Mouse (Mus musculus) CD4-positive, CD25-positive, alpha-beta regulatory T cell, adult 2 months (primary cell): Measurements from ENCODE around the gene Scd4.
"Not testable (repeated sequence)": the region's sequence is repeated elsewhere in the genome, so short reads cannot be mapped to it uniquely, and the experiment has no call there.

Source experiments
- DNase-seq: peaks from one replicate; pipeline ENCODE4 v3.0.0-alpha.2; 2012; ENCODE audit warnings: low read depth, low spot score

Gene Scd4

DNA sequence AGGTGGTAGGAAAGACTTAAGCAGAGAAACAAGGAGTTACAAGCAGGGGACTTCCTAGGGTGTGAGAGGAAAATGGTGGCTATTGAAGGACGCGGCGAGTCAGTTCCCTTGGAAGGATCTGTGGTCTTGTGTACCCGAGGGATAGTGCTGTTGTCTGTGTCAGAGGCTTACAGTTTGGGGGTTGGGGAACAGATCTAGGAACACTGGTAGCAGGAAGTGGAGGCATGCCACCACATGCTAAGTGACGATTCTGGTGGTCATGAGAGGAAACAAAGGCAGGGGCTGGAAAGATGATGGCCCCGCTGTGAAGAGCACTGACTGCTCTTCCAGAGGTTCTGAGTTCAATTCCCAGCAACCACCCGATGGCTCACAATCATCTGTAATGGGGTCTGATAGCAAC, 32.4 kb upstream of the Scd4 start:
- no peak for DNase-seq

DNA sequence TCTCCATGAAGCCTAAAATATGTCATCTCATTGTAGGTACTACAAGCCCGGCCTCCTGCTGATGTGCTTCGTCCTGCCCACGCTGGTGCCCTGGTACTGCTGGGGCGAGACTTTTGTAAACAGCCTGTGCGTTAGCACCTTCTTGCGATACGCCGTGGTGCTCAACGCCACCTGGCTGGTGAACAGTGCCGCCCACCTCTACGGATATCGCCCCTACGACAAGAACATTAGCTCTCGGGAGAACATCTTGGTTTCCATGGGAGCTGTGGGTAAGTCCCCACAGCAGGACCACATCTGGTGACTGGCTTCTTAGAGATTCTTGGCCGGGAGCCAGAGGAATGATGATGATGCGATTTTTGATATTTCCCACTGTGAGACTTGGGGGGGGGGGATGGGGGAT, 31.7 kb upstream of the Scd4 start:
- DNase-seq, result peak; percentile 41

DNA sequence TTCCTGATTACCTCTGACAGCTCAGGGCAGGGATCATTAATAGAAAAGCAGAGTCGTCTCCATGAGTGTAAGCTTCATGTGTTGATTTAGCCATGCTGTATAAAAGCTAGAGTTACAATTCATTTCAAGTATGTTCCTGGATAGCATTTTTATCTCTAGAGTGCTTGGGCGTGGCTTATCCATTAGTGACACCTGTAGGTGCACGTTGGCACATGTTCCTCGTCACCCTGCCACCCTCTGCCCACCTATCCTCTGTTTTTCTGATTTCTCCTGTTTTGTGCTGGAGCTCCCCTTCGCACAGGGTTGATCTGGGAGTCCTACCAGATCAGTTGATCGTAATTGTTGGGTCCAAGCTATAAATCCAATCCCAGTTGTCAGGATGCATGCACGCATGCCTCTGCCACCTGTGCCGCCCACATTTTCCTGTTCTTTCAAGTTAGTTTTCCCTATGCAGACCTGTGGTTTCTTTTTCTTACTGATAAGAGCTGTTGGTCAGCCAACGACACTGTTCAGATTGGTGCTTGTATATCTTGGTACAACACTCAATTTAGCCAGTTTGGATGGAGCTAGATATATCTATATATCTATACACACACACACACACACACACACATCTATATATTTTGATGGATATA, 31.1 kb upstream of the Scd4 start:
- no peak for DNase-seq

DNA sequence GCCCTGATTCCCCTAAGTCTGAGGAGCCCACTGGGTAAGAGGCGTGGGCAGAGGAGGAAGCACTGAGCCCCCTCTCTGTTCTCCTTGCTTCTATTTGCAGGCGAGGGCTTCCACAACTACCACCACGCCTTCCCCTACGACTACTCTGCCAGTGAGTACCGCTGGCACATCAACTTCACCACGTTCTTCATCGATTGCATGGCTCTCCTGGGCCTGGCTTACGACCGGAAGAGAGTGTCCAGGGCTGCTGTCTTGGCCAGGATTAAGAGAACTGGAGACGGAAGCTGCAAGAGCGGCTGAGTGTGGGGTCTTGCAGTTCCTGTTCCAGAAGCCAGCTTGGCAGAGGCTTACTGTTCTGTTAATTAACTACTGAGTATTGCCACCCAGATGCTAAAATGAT, 30.0 kb upstream of the Scd4 start:
- DNase-seq, result no peak

DNA sequence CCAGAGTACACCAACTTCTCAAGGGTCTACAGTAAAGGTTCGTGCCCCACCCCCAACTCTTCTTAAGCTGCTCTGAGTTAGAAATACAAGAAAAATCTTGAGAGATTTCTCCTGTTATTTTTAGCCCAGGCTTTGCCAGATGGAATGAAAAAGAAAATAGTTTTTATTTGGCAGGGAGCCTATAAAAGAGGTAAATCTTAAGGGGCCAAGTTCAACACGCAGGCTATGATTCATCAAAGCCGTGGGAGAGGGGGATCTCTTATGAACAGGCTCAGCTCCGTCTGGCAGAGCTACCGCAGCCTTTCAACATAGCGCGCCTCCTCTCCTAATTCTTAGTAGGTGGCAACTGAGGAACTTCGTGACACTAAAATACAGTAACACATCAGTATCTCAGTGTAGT, 29.4 kb upstream of the Scd4 start:
- DNase-seq, result no peak

DNA sequence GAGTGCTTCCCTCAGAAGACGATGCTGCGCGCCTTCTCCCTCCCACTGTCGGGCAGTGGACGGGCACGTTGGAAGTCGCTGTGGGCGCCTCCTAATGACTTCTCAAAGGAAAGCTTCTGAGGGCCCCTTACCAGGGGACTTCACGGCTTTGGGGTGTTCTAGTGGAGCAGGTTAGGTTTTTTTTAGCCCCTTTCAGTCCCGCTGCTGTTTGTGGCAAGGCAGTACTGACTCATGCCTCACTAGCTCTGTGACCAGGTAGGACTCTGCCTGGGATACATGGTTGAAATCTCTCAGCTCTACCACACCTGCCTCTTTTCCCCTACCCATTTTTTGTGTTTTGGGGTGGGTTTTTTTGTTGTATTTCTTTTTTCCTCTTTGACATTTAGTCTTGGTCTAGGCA, 28.5 kb upstream of the Scd4 start:
- no peak for DNase-seq

DNA sequence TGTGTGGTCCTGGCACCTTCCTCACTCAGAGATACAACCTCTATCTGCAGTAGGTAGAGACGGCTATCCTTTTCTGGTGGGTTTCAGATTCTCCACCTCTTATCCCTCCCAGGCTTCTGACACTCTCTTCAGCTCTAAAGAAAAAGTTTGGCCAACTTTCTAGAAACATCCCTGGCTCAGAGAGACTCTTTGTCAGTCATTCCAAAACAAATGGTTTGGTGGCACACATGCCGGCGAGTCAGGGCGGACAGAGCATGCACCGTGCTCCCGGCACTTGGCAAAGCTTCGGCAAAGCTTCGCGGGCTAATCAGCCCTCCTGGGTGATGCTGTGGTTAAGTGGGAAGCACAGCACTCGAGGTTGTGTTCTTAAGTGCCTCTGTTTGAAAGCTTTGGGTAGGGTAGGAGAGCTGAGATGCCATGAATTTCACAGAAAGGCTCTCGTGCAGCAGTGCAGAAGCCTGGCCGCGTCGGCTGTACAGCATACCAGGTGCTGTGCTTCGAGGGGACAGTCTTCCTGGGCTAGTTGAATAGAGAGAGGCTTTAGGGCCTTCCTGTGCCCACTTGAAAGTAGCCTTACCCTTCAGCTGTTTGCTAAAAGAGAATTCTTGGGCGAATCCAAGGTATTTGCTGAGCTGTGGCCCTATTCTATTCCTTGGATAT, 27.9 kb upstream of the Scd4 start:
- no peak for DNase-seq

DNA sequence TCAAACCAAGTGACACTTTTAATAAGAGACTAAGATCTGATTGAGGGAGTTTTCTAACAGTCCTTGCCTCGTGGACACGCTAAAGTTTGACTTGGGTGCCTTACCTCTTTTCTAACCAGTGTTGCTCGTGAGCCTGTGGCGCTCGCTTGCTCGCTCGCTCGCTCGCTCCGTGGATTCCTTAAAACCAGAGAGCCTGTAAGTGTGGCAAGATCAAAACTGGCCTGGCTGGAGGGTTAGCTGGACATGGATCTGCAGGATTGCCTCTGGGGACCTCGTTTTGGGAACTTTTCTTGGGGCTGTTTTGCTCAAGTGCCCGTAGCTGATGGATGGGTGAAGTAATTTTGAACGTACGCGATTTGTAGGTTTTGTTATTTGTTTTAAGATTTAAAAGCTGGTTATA, 27.2 kb upstream of the Scd4 start:
- no peak for DNase-seq

DNA sequence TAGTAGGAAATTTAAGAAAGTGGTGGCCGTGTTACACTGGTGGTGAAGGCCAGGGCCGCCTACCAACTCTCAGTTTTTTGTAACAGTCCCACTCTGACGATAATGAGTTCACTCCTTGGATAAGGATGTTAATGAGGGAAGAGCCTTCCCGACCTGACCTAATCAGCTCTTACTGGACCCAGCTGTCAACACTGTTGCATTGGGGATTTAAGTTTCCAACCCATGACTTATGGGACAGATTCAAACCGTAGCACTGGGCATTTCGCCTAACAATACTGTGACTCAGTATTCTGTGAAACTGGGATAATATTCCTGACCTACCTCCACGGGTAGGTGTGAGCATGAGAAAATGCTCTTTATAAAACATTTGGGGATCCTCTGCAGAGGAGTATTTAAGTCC, 26.7 kb upstream of the Scd4 start:
- no peak for DNase-seq

DNA sequence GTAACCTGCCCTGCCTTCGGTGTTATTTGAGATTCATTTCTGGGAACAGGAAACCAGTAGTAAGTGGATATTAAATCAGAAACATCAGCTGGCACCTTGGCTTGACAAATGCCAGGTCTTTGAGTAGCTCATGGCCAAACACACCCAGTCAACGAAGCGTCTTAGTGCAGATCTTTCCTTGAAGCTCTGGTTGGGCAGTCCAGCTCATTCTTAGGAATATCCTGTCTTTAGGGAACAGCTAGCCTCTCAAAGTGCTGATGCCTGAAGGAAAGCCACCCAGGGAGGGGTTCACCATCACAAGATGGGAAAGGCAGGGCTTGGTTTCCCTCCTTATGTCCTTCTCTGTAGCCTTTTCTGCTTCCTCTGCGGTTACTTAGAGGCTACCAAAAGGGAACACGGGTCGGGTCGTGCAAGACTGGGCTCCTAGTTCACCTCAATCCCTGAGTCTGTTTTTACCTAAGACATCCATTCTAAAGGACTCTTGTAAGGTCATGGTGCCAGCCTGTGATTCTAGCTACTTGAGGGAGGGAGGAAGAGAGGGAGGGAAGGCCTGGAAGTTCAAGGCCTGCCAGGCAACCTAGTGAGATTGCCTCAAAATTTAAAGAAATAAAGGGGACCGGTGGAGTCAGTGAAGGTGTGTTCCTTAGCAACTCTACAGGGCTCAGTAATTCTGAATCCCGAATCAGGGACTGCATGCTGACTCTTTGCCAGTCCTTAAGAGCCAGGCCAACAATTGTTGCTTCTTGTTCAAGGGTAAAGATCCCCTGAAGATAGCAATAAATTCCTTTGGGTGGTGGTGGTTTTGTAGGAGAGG, 25.6 kb upstream of the Scd4 start:
- DNase-seq, result no peak

DNA sequence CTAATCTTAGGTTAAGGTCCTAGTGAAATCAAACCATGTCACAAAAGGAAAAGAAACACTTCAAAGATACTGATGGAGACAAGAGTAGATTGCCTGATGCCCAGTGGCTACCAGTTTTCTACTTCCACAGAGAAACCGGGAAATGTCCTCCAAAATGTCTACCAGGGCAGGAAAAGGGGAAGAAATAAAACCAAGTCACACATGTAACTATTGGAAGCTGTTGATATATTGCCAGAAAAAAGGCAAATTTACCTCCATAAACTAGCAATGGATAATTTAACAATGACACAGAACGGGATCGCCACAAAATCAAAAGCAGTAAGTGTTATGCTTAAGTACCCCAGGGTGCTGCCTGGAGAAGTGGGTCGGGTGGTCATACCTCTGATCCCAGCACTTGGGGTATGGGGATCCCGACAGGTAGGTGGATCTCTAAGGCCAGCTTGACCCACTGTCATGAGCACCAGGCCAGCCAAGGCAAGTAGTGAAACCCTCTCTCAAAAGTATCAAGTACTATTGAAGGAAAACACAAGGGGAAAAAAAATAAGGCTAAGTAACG, 24.9 kb upstream of the Scd4 start:
- no peak for DNase-seq

DNA sequence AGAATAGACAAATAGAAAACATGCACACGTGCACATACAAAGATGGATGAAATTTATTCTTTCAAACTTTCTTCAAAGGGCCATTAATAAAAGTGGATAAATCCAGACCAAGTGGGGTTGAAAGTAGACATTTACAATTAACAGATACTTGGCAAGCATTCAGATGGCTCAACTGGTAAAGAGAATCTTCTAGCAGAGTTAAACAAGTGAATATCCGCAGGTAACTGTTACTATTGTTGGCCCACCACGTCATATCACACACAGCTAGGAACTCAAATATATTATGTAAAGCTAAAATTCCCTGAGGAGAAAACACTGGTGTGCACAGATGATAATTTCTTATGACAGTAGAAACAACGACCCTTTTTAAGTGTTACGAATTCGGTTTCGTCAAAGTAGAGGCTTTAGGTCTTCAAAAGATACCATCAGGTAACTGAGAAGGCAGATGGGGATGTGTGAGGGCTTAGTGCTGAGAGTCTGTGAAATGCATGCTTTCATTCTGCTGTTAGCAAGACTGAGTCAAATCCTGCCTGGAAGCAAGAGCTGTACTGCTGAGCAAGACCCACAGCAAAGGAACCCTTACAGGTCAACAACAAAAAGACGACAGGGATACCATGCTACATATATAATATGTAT, 24.2 kb upstream of the Scd4 start:
- no peak for DNase-seq

DNA sequence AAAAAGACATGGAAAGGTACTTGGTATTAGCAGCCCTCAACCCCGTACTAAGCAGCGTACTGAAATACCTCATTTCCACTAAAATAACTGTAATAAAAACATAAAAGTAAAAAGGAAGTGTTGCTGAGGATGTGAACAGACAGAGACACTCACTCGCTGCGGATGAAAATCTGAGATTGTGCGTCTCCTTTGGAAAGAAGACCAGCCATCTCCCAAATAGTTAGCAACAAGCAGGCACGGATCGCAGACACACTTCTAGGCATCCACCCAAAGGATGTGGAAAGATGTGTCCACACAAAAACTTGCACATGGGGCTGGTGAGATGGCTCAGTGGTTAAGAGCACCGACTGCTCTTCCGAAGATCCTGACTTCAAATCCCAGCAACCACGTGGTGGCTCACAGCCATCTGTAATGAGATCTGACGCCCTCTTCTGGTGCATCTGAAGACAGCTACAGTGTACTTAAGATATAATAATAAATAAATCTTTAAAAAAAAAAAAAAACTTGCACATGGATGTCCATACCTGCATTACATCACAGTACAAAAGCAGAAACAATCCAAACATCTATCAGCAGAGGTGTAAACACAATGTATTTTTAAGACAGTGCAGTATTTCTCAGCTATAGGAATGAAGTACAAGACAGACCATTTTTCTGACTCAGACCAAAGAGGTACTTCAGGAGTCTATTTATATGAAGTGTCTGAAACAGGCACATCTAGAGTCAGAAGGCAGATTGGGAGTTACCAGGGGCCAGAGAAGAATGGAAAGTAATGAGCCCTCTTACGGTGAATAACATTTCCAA, 23.3 kb upstream of the Scd4 start:
- no peak for DNase-seq

DNA sequence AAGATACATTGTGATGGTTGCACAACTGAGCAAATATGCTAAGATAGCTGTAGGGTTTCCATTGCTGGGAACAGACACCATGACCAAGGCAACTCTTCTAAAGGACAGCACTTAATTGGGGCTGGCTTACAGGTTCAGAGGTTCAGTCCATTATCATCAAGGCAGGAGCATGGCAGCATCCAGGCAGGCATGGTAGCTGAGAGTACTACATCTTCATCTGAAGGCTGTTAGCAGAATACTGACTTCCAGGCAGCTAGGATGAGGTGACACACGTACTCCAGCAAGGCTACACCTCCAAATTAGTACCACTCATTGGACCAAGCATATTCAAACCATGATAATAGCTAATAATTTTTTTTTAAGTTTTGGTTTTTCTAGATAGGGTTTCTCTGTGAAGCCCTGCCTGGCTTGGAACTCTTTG, 22.7 kb upstream of the Scd4 start:
- DNase-seq, result not testable (repeated sequence)

DNA sequence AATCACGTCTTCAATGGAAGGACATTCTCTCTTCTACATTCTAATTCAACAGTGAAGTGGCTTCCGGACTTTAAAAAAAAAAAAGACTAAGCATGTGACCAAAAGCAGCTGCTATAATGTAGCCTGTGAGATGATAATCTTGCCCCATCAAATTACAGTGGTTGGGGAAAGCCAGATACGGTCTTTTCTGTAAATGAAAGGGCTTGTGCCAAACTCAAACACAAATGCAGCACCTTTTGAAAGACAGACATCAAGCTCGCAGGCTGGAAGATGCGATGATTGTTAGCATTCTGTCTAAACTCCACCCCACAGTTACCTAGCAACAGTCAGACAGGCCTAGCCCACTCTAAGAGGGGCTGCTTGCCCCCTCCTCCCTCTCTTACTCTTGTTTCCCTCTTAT, 22.1 kb upstream of the Scd4 start:
- DNase-seq, result peak; percentile 56

DNA sequence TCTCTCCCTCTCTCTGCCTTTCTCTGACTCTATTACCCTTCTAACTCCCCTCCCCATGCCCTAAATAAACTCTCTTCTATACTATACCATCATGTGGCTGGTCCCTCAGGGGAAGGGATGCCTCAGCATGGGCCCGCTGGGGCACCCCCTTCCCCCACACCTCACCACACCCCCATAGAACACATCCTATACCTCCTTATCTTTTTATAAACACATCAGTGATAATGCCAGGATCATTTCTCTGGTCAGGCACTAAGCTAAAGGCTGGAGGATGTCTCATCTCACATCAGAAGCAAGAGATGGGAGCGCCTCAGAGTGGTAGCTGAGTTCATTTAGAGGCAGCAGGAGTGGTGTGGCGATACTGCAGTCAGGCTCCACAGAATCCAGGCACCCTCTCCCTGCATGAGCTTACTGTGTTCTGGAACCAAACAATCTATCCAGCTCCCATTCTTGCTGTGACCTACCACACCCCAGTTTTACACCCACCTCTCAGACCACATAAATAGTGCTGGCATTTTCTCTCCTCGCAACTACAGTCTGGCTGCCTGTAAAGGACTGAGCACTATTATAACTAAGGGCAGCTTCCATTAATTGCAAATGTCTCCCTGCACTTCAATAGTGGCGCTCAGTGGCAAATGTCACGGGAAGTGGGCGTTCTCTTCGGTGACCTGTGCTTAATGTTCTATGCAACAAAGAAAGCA, 21.4 kb upstream of the Scd4 start:
- DNase-seq, result no peak

DNA sequence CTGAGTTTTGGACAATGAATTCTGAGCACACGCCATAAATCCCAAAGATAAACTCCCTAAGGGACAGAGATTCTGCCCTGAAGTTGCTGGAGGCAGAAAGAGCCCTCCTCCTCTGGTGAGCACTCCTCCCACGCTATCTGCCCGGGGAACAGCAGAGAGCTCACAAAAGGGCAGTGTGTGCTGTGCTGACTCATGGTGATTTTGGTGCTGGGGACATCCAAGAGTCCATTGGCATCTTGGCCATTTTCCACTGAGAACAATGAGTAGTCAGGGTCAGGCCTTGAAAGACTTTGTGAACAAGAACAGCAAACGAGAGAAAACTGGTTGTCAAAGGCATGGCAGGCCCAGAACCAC, 20.9 kb upstream of the Scd4 start:
- DNase-seq, result no peak

DNA sequence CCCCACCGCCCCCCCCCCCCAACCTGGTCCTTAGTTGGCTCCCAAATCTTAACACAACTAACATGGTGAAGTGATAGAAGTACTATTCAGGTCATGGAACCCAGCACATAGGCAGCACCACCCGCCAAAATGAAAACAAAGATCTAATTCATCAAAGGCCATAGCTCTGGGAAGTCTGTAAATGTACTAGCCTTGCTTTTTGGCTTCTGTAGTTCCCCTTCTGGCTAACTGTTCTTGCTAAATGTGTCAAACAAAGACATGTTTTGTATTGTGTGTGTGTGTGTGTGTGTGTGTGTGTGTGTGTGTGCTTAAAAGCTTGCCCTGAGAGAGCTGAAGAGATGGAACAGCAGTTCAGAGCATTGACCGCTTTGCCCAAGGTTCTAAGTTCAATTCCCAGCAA, 19.8 kb upstream of the Scd4 start:
- no peak for DNase-seq

DNA sequence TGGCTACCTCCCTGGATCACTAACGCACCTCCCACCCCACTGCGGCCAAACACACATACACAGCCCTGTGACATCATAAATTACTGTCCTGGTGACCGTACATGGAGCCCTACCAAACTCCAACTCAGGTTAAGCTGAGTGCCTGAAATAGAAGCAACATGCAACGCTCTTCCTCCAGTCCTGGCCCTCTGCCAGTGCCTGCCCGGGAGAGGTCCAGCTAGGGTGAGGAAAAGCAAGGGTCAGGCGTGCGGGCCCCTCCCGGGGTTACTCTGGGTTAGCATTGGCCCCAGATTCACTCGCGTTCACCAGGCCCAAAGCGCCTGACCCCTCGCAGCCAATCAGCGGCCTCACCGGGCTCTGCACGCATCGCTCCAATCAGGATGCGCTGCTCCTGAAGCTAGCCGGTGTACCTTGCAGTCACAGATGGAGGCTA, 18.5 kb upstream of the Scd4 start:
- peak; percentile 82 for DNase-seq

DNA sequence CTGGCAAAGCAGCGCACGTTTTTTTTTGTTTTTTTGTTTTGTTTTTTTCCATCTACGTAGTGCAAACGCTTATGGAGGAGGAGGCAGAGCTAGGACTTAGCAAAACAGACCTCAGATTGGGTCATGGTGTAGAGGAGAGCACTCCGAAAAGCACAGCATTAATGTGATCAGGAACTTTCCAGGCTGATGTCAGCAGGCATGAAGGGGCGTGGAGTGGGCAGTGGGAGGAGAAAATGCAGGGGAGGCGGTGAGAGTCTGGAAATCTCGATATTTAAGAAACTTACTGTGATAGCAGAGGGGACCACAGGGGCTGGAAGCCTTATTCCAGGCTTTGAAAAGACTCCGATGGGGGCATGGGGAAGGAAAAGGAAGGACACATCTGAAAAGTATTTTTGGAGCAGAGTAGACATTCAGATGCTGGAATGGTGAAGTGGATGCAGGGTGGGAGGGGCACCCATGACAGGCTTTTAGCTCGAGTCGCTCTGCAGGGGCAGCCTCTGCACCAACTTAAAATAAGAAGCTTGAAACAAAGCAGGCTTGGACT, 17.9 kb upstream of the Scd4 start:
- peak; percentile 69 for DNase-seq
